Mouse (Mus musculus) kidney, embryonic 14.5 days (tissue): ENCODE measurements around the gene Parp11. TPM values are rescaled to one million over a fixed set of nuclear protein-coding genes. Genes with fewer than 3 reads are reported as not detected.
A peak's percentile ranks its signal among the peaks of the same experiment; 100 is the strongest.

Experiments used
- ATAC-seq: fragments of 200-750 bp; cut with Nextera tagmentation; 2 replicates; pipeline ENCODE4 v1.8.0; 2017; ENCODE audit warnings: moderate number of reproducible peaks, mild to moderate bottlenecking, moderate TSS enrichment, moderate library complexity; ENCODE audit not compliant: low FRiP score, low TSS enrichment
- H3K27ac ChIP-seq: fragments of 300-500 bp; sonication (generic); 2 replicates; pipeline ENCODE4 v1.5.1; 2014; ENCODE audit warnings: low read depth, mild to moderate bottlenecking, low read length, moderate library complexity, mixed read lengths
- H3K27me3 ChIP-seq: fragments of 300-500 bp; sonication (generic); 2 replicates; pipeline ENCODE4 v1.6.1; 2014; ENCODE audit warnings: mild to moderate bottlenecking, low read length; ENCODE audit not compliant: control insufficient read depth, insufficient read depth
- H3K36me3 ChIP-seq: fragments of 300-500 bp; sonication (generic); 2 replicates; pipeline ENCODE4 v1.6.1; 2014; ENCODE audit warnings: low read length, mixed read lengths; ENCODE audit not compliant: control insufficient read depth, insufficient read depth
- H3K4me1 ChIP-seq: fragments of 300-500 bp; sonication (generic); 2 replicates; pipeline ENCODE4 v1.6.1; 2014; ENCODE audit warnings: low read length, mixed read lengths; ENCODE audit not compliant: control insufficient read depth, insufficient read depth
- H3K4me2 ChIP-seq: fragments of 300-500 bp; sonication (generic); replicated peaks from 2 replicates; pipeline ENCODE4 v1.6.1; 2014; ENCODE audit warnings: low read depth, mild to moderate bottlenecking, low read length
- H3K4me3 ChIP-seq: fragments of 300-500 bp; sonication (generic); 2 replicates; pipeline ENCODE4 v1.5.1; 2014; ENCODE audit warnings: mild to moderate bottlenecking, low read length
- H3K9ac ChIP-seq: fragments of 300-500 bp; sonication (generic); 2 replicates; pipeline ENCODE4 v1.6.1; 2014; ENCODE audit warnings: low read depth, mild to moderate bottlenecking, low read length, moderate library complexity
- H3K9me3 ChIP-seq: fragments of 300-500 bp; sonication (generic); 2 replicates; pipeline ENCODE4 v1.6.1; 2016; ENCODE audit warnings: low read length; ENCODE audit not compliant: control insufficient read depth
- WGBS: fragments of 180-500 bp; shearing (Covaris S2); extraction: QIAGEN DNeasy Blood & Tissue Kit; methylation state at CpG from one replicate; pipeline ENCODE4 v1.1.7; 2014; 5-methylcytosine and 5-hydroxymethylcytosine counted together
- polyA plus RNA-seq: library from polyadenylated mRNA; unstranded; fragments of >200 nt; fragmentation: Nextera tagmentation; extraction: Ambion mirVana; gene quantifications from 2 replicates; pipeline ENCODE4 v1.2.1, GENCODE M21; 2014

Gene Parp11
- polyA plus RNA-seq, 1 experiment from 2014 or later: 30.7 TPM

- no peak for ATAC-seq
- H3K27ac ChIP-seq: no peak overlapping the region
- H3K27me3 ChIP-seq: no peaks in the 10 kb centered on the region
- no peaks in the 10 kb centered on the region for H3K36me3 ChIP-seq
- no peaks in the 10 kb centered on the region for H3K4me1 ChIP-seq
- H3K9ac ChIP-seq: no peak overlapping the region
- WGBS: 54% methylated on average over 3 of the region's 3 CpGs
- H3K4me2 ChIP-seq: no peak overlapping the region
- H3K4me3 ChIP-seq: no peak overlapping the region
- no peaks in the 10 kb centered on the region for H3K9me3 ChIP-seq
These were observed 85.0 kb downstream of the Parp11 start for GRCm38 (mm10) chr6:127531412-127532205.

DNA sequence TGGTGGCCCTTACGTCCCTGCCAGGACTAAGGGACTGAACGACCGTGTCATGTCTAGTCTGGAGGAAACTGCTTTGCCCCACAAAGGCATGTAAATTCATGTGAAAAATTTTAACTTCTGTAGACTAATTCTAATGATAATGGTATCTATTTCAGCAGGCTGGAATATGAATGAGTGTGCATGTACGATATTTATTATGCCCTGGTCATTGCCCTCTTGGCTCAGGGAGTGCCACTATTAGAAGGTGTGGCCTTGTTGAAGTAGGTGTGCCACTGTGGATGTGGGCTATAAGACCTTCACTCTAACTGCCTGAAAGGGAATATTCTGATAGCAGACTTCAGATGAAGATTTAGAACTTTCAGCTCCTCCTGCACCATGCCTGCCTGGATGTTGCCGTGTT lies 85.7 kb downstream of the Parp11 start:
- Histone ChIP-seq H3K9ac (no peak overlapping the region), H3K4me1 (no peaks in the 10 kb centered on the region), H3K4me3 (no peak overlapping the region), H3K27me3 (no peaks in the 10 kb centered on the region), H3K36me3 (no peaks in the 10 kb centered on the region), H3K9me3 (no peaks in the 10 kb centered on the region), H3K4me2 (no peak overlapping the region), H3K27ac (no peak overlapping the region)
- ATAC-seq: no peak
- 71% methylated on average over 5 of the region's 5 CpGs for WGBS

DNA sequence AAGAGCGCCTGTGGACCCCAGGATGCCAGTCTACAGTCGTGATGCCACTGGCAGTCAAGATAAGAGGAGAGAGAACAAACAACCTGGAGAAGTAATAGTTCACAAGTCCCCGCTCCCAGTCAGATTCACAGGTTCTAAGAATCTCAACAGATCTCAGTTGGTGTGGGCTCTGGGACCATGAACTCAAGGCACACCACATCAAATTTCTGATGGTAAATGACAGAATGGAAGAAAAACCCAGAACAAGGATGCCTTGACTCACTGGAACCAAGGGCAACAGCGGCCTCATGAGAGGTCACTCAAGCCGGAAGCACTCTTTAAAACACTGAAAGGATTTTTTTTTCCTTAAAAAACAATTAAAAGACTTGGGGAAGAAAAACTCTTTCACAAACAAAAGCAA lies 87.1 kb downstream of the Parp11 start:
- Histone ChIP-seq H3K4me1 (no peaks in the 10 kb centered on the region), H3K27ac (no peak overlapping the region), H3K27me3 (no peaks in the 10 kb centered on the region), H3K4me3 (no peak overlapping the region), H3K4me2 (no peak overlapping the region), H3K36me3 (no peaks in the 10 kb centered on the region), H3K9ac (no peak overlapping the region), H3K9me3 (no peaks in the 10 kb centered on the region)
- no peak for ATAC-seq
- WGBS: 83% methylated on average over 5 of the region's 5 CpGs

- no peak overlapping the region for H3K27ac ChIP-seq
- WGBS: 57% methylated on average over 7 of the region's 7 CpGs
- peak; percentile 35; the same call in 1 of the 2 replicates for ATAC-seq
- no peaks in the 10 kb centered on the region for H3K4me1 ChIP-seq
- no peak overlapping the region for H3K9ac ChIP-seq
- no peak overlapping the region for H3K4me2 ChIP-seq
- no peaks in the 10 kb centered on the region for H3K36me3 ChIP-seq
- H3K9me3 ChIP-seq: no peaks in the 10 kb centered on the region
- H3K27me3 ChIP-seq: no peaks in the 10 kb centered on the region
- no peak overlapping the region for H3K4me3 ChIP-seq
These were observed 90.4 kb downstream of the Parp11 start for GRCm38 (mm10) chr6:127537035-127537434.

DNA sequence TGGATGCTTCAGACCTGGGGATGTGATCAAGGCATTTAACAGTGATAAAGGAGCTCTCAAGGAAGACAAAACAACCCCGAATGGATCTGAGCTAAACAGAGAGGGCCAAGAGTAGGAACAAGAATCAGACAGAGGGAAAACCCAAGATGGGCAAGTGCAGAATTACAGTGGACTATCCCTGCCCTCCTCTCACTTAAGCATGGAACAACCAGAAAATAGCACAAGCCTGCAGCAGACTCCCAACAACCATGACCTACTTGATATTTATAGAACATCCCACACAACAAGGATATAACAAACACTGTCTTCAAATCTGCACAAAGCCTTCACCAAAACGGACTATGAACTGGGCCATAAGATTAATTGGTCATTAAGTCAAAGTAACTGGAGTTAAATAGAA lies 91.5 kb downstream of the Parp11 start:
- Histone ChIP-seq H3K4me2 (no peak overlapping the region), H3K36me3 (no peaks in the 10 kb centered on the region), H3K4me1 (no peaks in the 10 kb centered on the region), H3K9me3 (no peaks in the 10 kb centered on the region), H3K9ac (no peak overlapping the region), H3K27ac (no peak overlapping the region), H3K4me3 (no peak overlapping the region), H3K27me3 (no peaks in the 10 kb centered on the region)
- no peak for ATAC-seq
- 63% methylated on average over 2 of the region's 2 CpGs for WGBS

GRCm38 (mm10) chr6:127539226-127539625 lies 92.6 kb downstream of the Parp11 start:
- Histone ChIP-seq H3K27ac (no peak overlapping the region), H3K4me1 (no peaks in the 10 kb centered on the region), H3K27me3 (no peaks in the 10 kb centered on the region), H3K4me3 (no peak overlapping the region), H3K4me2 (no peak overlapping the region), H3K9ac (no peak overlapping the region), H3K9me3 (no peaks in the 10 kb centered on the region), H3K36me3 (no peaks in the 10 kb centered on the region)
- 93% methylated on average over 4 of the region's 4 CpGs for WGBS
- ATAC-seq: no peak

GRCm38 (mm10) chr6:127539659-127540058 lies 93.0 kb downstream of the Parp11 start:
- no peak overlapping the region for H3K27ac ChIP-seq
- H3K9ac ChIP-seq: no peak overlapping the region
- H3K27me3 ChIP-seq: no peaks in the 10 kb centered on the region
- no peak overlapping the region for H3K4me2 ChIP-seq
- WGBS: 64% methylated on average over 5 of the region's 5 CpGs
- ATAC-seq: no peak
- H3K4me1 ChIP-seq: no peaks in the 10 kb centered on the region
- H3K9me3 ChIP-seq: no peaks in the 10 kb centered on the region
- H3K36me3 ChIP-seq: no peaks in the 10 kb centered on the region
- H3K4me3 ChIP-seq: no peak overlapping the region

DNA sequence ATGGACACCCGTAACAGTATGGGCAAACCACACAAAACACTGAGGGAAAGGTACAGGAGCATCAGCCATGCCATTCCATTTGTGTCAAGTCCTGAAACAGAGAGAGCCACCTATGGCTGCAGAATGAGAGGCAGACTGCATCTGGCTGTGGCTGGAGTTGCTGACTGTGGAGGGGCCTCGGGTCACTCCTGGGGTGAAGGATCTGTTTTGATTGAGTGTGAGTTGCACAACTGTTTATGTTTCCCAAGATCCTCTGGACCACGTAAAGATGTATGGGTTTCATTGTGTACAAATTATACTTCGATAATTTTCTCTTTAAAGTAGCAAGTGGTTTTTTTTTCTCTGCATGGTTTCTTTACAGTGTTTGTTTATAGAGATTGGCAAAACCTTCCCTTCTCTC lies 93.9 kb downstream of the Parp11 start:
- no peak overlapping the region for H3K4me3 ChIP-seq
- ATAC-seq: no peak
- H3K36me3 ChIP-seq: no peaks in the 10 kb centered on the region
- H3K27ac ChIP-seq: no peak overlapping the region
- H3K4me1 ChIP-seq: no peaks in the 10 kb centered on the region
- no peaks in the 10 kb centered on the region for H3K27me3 ChIP-seq
- H3K9ac ChIP-seq: no peak overlapping the region
- no peak overlapping the region for H3K4me2 ChIP-seq
- no peaks in the 10 kb centered on the region for H3K9me3 ChIP-seq
- 55% methylated on average over 4 of the region's 4 CpGs for WGBS

DNA sequence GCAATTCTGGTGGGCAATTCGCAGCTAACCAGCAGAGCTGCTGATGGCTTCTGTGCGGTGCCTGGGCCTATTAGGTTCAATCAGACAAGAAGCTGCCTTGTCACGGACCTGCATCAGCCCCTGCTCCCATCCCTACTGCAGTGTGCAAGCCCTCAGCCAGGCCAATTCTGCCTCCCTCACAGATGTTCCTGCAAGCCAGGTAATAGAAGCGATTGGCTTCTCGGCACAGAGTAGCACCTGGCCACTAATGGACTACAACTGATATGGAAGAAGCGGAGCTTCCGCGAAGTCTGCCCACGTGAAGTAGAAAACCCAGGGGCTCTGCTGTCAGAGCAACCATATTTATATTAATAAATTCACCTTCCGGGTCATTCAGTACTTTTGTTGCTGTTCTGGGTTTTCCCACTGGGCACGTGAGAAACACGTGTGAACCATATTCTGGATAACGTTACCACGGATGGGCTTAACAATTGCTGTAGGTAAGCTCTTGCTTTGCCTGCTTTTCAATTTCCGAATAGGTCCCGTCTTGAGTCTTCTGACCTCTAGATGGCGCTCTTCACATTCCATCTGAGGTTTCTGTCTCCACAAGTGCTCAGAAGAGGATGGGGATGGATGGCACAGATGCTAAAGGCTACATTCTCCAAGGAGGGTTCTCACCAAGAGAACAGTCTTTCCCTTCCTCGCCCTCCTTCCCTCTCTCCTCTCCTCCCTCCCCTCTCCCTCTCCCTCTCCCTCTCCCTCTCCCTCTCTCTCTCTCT lies 95.2 kb downstream of the Parp11 start:
- ATAC-seq: peak; percentile 53; the same call in 1 of the 2 replicates
- WGBS: 24% methylated on average over 18 of the region's 18 CpGs
- Histone ChIP-seq H3K27ac (no peak overlapping the region), H3K9ac (no peak overlapping the region), H3K4me2 (no peak overlapping the region), H3K27me3 (no peaks in the 10 kb centered on the region), H3K4me3 (no peak overlapping the region), H3K4me1 (no peaks in the 10 kb centered on the region), H3K9me3 (no peaks in the 10 kb centered on the region), H3K36me3 (no peaks in the 10 kb centered on the region)
